Mouse (Mus musculus): ENCODE data around the gene B3galt2. TPM values are rescaled to one million over a fixed set of nuclear protein-coding genes. Genes with fewer than 3 reads are reported as not detected.

B3galt2 gene
- 0.02 TPM for polyA plus RNA-seq (2012; fragmentation: generic; extraction: Trizol)

DNA sequence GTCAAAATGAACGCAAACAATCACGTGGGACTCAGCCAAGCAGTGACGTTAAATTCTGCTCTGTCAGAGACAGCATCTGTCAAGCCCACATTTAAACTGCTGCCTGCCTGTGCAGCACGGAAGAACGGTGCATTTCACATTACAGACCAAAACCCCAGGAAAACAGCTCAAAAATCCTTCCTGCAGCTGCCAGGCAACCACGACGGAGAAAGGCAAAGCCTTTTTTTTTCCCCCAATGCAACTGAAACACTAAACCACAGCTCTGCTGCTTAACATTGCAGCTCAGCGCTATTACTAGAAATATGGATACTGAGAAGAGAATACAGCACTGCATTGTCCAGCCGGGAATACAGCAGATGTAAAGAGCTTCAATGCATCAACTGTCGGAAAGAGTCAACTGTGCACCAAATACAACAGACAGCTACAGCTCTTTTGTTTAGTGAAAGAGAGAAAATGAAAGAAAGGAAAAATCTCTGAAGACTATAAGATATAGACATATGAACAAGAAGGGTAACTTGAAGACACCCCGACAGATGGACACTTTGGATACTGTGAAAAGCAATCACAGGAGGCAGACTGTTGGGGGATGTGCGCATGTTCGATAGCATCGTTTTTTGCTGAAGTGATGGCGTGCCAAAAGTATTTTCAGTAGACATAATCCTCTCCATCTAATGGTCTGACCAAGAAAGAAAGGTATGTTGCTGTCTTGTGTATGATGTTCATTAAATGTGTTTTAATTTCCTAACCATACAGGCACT is at the start of gene B3galt2:
Gene B3galt2, plus strand, starts transcription at position 15 of the 758 bp plus-strand sequence.
- TF ChIP-seq POLR2A (IDR thresholded peaks at IDR 0.05; ENCODE audit: insufficient read length, low read depth) = no peak
- no peak for TF ChIP-seq REST (IDR thresholded peaks at IDR 0.05; ENCODE audit: insufficient read depth, insufficient read length)
- no peak for TF ChIP-seq CEBPB (IDR thresholded peaks at IDR 0.05; ENCODE audit: insufficient read depth, poor library complexity, severe bottlenecking)
- TF ChIP-seq POLR2AphosphoS2 (IDR thresholded peaks at IDR 0.05; ENCODE audit: insufficient read length, low read depth) = no peak
- TF ChIP-seq MYOD1 (IDR thresholded peaks at IDR 0.05; ENCODE audit: control insufficient read depth in 1 of 3, insufficient read length in 2 of 3, low read depth in 2 of 3) = peak in 1 of 3 experiments; percentile 3
- TF ChIP-seq TCF3 (IDR thresholded peaks at IDR 0.05; ENCODE audit: insufficient read length, low read depth) = no peak
- no peak for TF ChIP-seq USF1 (IDR thresholded peaks at IDR 0.05; ENCODE audit: low read depth)
- Histone ChIP-seq H3K4me2 (ENCODE audit: low read depth) (peak within 1 kb of the TSS; percentile 37), H3ac (ENCODE audit: control insufficient read depth, insufficient read length) (no peak within 1 kb of the TSS), H3K79me2 (ENCODE audit: control insufficient read depth, insufficient read depth) (peaks cover 11% of the 10 kb centered on the region), H3K36me3 (ENCODE audit: control insufficient read depth, insufficient read depth) (no peaks in the 10 kb centered on the region), H3K4me3 (no peak within 1 kb of the TSS), H3K27me3 (ENCODE audit: control insufficient read depth, insufficient read depth, insufficient read length) (no peaks in the 10 kb centered on the region)

DNA sequence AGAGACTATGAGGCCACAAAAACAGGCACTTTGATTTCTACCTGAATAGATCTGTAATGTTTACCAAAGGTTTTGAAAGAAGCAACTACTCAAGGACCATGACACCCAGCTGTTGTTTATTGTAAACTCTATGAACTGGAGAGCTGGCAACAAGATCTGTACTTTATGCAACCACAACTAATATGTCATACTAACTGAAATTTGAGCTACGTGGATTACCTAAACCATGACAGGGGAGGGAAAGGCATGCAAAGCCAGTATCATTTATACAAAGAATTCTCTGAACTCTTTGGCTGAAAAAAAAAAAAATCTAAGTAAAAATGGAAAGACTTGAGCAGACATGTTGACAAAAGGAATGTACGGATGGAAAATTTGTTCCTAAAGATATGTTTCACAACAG is 43.6 kb upstream of the B3galt2 start:
- TF ChIP-seq POLR2AphosphoS2 (IDR thresholded peaks at IDR 0.05; ENCODE audit: insufficient read length, low read depth) (no peak), MAX (IDR thresholded peaks at IDR 0.05; ENCODE audit: low read depth) (no peak), MYOD1 (IDR thresholded peaks at IDR 0.05; ENCODE audit: control insufficient read depth in 1 of 3, insufficient read length in 2 of 3, low read depth in 2 of 3) (no peak), POLR2A (IDR thresholded peaks at IDR 0.05; ENCODE audit: insufficient read length, low read depth) (no peak), MYOG (IDR thresholded peaks at IDR 0.05; ENCODE audit: control insufficient read depth in 1 of 3, insufficient read depth in 1 of 3, insufficient read length in 2 of 3, low read depth in 2 of 3) (no peak), TCF3 (IDR thresholded peaks at IDR 0.05; ENCODE audit: insufficient read length, low read depth) (no peak), TCF12 (IDR thresholded peaks at IDR 0.05; ENCODE audit: insufficient read depth, poor library complexity, severe bottlenecking) (no peak), USF1 (IDR thresholded peaks at IDR 0.05; ENCODE audit: low read depth) (no peak), REST (IDR thresholded peaks at IDR 0.05; ENCODE audit: insufficient read depth, insufficient read length) (no peak), CEBPB (IDR thresholded peaks at IDR 0.05; ENCODE audit: insufficient read depth, poor library complexity, severe bottlenecking) (no peak), SRF (IDR thresholded peaks at IDR 0.05; ENCODE audit: control insufficient read depth, insufficient read length, low read depth) (no peak), E2F4 (IDR thresholded peaks at IDR 0.05; ENCODE audit: insufficient read depth) (no peak)
- Histone ChIP-seq H3K4me3 (no peak overlapping the region), H3K36me3 (ENCODE audit: control insufficient read depth, insufficient read depth) (no peaks in the 10 kb centered on the region), H3K79me2 (ENCODE audit: control insufficient read depth, insufficient read depth) (no peaks in the 10 kb centered on the region), H3K27me3 (ENCODE audit: control insufficient read depth, insufficient read depth, insufficient read length) (no peaks in the 10 kb centered on the region), H3ac (ENCODE audit: control insufficient read depth, insufficient read length) (no peak overlapping the region), H3K4me2 (ENCODE audit: low read depth) (no peak overlapping the region)

DNA sequence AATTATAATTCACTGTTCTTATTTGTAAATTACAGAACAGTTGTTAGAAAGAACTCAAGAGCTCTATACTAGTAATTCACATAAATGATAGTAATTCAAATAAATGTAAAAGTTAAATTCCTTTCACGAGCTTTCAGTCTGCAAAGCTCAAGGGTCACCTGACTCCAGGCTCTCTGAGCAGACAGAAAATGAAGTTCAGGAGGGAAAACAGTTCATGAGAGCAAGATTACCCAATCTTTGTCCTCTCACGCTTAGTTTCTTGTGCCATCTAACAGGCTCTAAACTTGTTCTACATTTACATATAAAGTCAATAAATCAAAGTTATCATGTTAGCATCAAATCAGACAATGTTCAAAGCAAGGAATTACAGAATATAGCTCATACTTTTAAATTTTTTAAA is 31.6 kb upstream of the B3galt2 start:
- Histone ChIP-seq H3K4me3 (no peak overlapping the region), H3K4me2 (ENCODE audit: low read depth) (no peak overlapping the region), H3K27me3 (ENCODE audit: control insufficient read depth, insufficient read depth, insufficient read length) (no peaks in the 10 kb centered on the region), H3ac (ENCODE audit: control insufficient read depth, insufficient read length) (no peak overlapping the region), H3K36me3 (ENCODE audit: control insufficient read depth, insufficient read depth) (peaks cover 10% of the 10 kb centered on the region), H3K79me2 (ENCODE audit: control insufficient read depth, insufficient read depth) (no peaks in the 10 kb centered on the region)
- TF ChIP-seq TCF3 (IDR thresholded peaks at IDR 0.05; ENCODE audit: insufficient read length, low read depth) (no peak), MYOD1 (IDR thresholded peaks at IDR 0.05; ENCODE audit: control insufficient read depth in 1 of 3, insufficient read length in 2 of 3, low read depth in 2 of 3) (no peak), POLR2A (IDR thresholded peaks at IDR 0.05; ENCODE audit: insufficient read length, low read depth) (no peak), POLR2AphosphoS2 (IDR thresholded peaks at IDR 0.05; ENCODE audit: insufficient read length, low read depth) (no peak), TCF12 (IDR thresholded peaks at IDR 0.05; ENCODE audit: insufficient read depth, poor library complexity, severe bottlenecking) (no peak), E2F4 (IDR thresholded peaks at IDR 0.05; ENCODE audit: insufficient read depth) (no peak), MAX (IDR thresholded peaks at IDR 0.05; ENCODE audit: low read depth) (no peak), USF1 (IDR thresholded peaks at IDR 0.05; ENCODE audit: low read depth) (no peak), CEBPB (IDR thresholded peaks at IDR 0.05; ENCODE audit: insufficient read depth, poor library complexity, severe bottlenecking) (no peak), REST (IDR thresholded peaks at IDR 0.05; ENCODE audit: insufficient read depth, insufficient read length) (no peak), SRF (IDR thresholded peaks at IDR 0.05; ENCODE audit: control insufficient read depth, insufficient read length, low read depth) (no peak), MYOG (IDR thresholded peaks at IDR 0.05; ENCODE audit: control insufficient read depth in 1 of 3, insufficient read depth in 1 of 3, insufficient read length in 2 of 3, low read depth in 2 of 3) (no peak)

DNA sequence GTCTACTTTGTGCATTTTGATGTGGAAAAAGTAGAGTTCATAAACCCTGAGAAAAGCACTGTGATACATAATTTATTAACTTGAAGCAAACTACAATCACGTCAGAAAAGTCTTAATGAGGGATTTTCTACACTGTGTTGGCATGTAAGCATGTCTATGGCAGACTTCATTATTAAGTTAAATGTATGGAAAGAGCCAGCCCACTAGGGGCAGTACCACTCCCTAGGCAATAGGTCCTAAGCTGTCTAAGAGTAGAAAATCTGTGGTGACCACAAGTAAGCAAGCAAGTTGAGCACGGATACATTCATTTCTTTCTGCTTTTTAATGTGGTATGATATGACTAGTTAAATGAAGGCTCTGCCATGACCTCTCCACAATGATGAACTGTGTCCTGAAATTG is 27.6 kb upstream of the B3galt2 start:
- Histone ChIP-seq H3K36me3 (ENCODE audit: control insufficient read depth, insufficient read depth) (peaks cover 36% of the 10 kb centered on the region), H3K79me2 (ENCODE audit: control insufficient read depth, insufficient read depth) (no peaks in the 10 kb centered on the region), H3K4me2 (ENCODE audit: low read depth) (no peak overlapping the region), H3K27me3 (ENCODE audit: control insufficient read depth, insufficient read depth, insufficient read length) (no peaks in the 10 kb centered on the region), H3K4me3 (no peak overlapping the region), H3ac (ENCODE audit: control insufficient read depth, insufficient read length) (no peak overlapping the region)
- TF ChIP-seq TCF3 (IDR thresholded peaks at IDR 0.05; ENCODE audit: insufficient read length, low read depth) (no peak), SRF (IDR thresholded peaks at IDR 0.05; ENCODE audit: control insufficient read depth, insufficient read length, low read depth) (no peak), MYOD1 (IDR thresholded peaks at IDR 0.05; ENCODE audit: control insufficient read depth in 1 of 3, insufficient read length in 2 of 3, low read depth in 2 of 3) (no peak), TCF12 (IDR thresholded peaks at IDR 0.05; ENCODE audit: insufficient read depth, poor library complexity, severe bottlenecking) (no peak), POLR2AphosphoS2 (IDR thresholded peaks at IDR 0.05; ENCODE audit: insufficient read length, low read depth) (no peak), USF1 (IDR thresholded peaks at IDR 0.05; ENCODE audit: low read depth) (no peak), CEBPB (IDR thresholded peaks at IDR 0.05; ENCODE audit: insufficient read depth, poor library complexity, severe bottlenecking) (no peak), MYOG (IDR thresholded peaks at IDR 0.05; ENCODE audit: control insufficient read depth in 1 of 3, insufficient read depth in 1 of 3, insufficient read length in 2 of 3, low read depth in 2 of 3) (no peak), E2F4 (IDR thresholded peaks at IDR 0.05; ENCODE audit: insufficient read depth) (no peak), REST (IDR thresholded peaks at IDR 0.05; ENCODE audit: insufficient read depth, insufficient read length) (no peak), POLR2A (IDR thresholded peaks at IDR 0.05; ENCODE audit: insufficient read length, low read depth) (no peak), MAX (IDR thresholded peaks at IDR 0.05; ENCODE audit: low read depth) (no peak)
